Mouse (Mus musculus): ENCODE measurements around the gene Ndufs2.

Gene Ndufs2

DNA sequence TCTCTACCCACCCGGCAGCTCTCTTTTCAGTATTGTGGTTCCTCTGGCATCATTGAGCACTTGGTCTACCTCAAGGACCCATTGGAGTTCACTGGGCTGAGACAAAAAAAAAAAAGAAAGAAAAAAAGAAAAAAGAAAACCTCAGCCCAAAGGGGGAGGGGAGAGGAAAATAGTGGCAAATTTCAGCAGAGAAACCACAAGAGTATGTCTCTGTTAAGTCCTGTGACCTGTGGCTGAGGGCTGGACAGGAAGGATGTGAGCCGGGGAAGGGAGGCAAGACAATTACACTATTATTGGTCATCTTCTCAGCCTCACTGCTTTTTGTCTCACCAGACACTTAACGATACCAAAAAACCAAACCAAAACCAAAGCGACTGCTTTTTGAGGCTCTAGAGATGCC, 19.3 kb downstream of the Ndufs2 start:
- DNase-seq (ENCODE audit: low read depth in 1 of 2, low spot score in 2 of 2): no peak

DNA sequence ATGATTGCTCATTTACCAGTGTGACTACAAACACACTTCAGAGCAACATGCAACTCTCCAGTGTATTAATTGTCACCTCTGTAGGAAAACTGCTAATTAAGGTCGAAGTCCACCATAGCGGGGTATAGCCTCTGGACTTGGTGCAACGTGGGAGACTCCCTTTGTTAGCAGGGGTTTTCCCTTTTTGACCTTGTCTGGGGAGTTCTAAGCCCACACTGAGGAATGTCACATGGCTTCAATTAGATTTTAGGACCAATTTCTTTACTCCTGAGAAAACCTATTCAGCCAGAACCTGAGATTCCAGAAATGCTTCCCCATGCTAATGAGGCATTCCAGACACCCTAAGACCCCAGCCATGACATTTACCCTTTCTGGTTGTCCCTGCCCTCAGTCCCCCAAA, 21.0 kb downstream of the Ndufs2 start:
- no peak for DNase-seq (ENCODE audit: low read depth in 1 of 2, low spot score in 2 of 2)

DNA sequence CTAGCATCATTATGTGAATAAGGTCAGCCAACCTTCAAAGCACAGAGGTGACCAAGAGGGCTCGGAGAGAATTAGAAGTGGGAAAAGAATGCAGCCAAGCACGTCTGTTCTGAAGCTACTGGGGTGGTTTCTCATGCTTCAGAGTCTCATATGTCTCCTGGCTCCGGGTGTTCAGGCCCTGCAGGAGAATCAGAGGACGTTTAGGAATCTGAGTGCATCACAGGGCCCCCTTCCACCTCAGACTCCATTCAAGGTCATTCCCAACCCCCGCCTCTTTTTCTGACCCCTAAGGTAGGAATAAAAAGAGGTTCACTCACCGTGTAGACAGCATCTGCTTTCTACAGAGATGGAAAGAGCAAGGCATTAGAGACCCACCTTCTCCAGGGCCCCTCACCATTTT, 21.4 kb downstream of the Ndufs2 start:
- no peak for DNase-seq (ENCODE audit: low read depth in 1 of 2, low spot score in 2 of 2)

DNA sequence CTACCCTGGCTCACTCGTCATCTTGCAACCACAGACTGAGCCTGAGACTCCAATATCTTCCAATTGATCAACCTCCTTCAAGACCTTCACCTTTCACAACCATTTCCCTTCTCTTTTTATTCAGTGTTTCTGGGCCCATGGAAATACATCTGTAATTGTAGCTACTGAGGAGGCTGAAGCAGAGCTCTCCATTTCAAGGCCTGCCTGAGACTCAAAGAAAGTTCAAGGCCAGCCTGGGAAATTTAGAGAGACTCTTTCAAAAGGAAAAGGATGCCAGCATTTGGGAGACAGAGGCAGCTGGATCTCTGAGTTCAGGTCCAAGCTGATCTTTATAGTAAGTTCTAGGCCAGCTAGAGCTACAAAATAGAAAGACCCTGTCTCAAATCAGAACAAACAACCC, 23.3 kb downstream of the Ndufs2 start:
- DNase-seq (ENCODE audit: low read depth in 1 of 2, low spot score in 2 of 2): no peak

DNA sequence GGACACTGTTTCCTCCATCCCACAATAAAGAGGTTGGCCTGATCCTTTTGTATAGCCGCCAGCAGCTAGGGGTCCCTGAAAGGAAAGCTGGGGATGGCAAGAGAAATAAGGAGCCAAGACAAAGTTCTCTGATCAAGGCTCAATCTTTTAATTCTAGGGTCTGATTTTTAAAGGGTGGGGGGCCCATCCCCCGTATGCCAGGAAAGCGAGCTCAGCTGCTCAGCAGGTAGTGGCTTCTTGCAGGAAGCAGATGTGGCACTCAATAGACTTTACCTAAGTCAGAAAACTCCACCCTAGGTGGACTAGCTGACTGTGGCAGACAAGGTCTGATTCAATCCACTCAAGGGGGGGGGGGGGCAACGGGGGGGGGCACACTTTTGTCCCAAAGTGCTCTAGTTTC, 24.4 kb downstream of the Ndufs2 start:
- DNase-seq (ENCODE audit: low read depth in 1 of 2, low spot score in 2 of 2): no peak

DNA sequence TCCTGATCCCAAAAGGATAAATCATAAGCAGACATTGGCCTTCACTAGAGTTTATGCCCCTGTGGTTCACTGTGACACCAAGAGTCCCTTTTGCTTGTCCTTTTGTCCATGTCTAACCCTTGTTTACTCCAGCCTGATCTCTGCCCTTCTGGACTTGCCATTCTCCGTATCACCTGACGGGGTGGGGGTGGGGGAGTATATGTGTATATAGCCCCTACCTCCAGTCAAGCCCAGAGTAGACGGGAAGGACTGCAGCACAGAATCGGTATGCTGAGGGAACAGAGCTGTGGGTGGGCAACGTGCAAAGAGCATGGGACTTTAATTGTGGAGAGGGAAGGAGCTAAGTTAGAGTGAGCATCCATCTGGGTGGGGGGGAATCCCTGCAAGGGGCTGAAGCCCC, 26.3 kb downstream of the Ndufs2 start, which contains the start of gene Apoa2:
TSS of gene Apoa2 (plus strand) at position 198 of the 400 bp plus-strand sequence.
- DNase-seq (ENCODE audit: low read depth in 1 of 2, low spot score in 2 of 2): no peak

DNA sequence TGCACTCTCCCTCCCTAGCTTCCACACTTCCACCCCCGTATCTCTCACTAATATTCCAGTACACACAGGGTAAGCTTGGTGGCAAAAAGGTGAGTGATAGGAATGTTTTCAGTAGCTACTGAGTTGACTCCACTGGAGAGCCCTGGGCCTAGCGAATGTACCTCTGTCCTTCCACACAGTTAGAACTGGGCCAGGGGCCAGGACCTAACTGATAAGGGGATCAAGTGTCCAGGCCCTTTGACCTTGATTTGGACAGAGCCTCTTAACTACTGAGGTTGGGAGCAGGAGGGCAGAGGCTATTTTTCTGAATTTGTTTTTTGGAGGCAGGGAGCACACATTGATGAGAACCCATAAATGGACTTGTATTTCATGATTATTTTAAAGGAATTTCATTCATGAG, 27.4 kb downstream of the Ndufs2 start:
- DNase-seq (ENCODE audit: low read depth in 1 of 2, low spot score in 2 of 2): no peak

DNA sequence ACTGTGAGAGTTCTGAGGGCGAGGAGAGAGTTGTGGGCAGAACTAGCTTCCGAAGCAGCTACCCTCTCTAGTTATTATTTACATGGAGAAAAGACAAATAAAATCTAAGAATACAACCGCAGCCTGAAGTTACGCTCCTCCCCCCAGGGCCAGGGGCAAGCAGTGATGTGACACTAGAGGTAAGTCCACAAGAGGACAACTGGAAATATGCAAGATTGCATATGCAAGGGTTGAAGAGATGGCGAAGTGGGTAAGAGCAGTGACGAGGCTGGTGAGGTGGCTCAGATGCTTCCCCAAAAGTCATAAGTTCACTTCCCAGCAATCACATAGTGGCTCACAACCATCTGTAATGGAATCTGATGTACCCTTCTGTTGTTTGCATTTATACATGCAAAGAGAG, 28.0 kb downstream of the Ndufs2 start:
- no peak for DNase-seq (ENCODE audit: low read depth in 1 of 2, low spot score in 2 of 2)

DNA sequence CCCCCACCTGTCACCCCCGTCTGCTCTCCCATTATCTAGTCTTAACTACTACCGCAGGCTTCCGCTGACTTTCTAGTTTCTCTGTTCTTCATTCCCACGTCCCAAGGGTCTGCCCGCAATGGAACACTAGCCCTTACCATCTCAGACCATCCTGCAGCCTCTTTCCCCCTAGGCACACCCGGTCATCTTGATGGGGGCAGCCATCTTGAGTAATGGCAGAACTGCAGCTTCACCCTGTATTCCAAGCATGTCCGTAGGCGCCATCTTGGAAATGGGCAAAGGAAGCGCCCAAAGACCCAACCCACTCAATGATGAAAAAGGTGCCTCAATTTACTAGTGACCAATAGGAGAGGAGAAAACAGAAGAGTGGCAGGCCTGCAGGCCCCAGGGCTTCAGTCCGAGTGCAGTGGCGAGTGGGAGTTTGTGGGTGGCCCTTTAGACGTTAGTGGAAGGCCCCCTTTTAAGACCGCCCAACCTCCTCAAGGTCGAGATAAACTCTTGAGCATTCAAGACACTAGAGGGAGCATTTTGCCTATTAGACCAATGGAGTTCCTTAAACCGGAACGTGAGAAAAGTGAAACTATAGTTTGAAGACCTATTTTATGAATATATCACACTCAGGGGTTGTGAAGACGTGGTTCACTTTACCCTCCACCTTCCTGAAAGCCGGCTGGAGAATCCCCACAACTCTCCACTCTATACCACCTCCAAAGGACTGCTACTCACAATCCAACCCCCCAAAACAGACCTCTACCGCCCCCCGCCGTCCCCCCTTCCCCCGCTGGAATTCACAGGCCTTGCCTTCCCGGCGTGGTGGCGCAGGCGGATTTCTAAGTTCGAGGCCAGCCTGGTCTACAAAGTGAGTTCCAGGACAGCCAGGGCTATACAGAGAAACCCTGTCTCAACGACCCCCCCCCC, 28.7 kb downstream of the Ndufs2 start, which contains the start of gene Tomm40l:
TSS of gene Tomm40l (minus strand) at position 277 of the 918 bp plus-strand sequence.
- peak; percentile 88 to 95 for DNase-seq (ENCODE audit: low read depth in 1 of 2, low spot score in 2 of 2)

DNA sequence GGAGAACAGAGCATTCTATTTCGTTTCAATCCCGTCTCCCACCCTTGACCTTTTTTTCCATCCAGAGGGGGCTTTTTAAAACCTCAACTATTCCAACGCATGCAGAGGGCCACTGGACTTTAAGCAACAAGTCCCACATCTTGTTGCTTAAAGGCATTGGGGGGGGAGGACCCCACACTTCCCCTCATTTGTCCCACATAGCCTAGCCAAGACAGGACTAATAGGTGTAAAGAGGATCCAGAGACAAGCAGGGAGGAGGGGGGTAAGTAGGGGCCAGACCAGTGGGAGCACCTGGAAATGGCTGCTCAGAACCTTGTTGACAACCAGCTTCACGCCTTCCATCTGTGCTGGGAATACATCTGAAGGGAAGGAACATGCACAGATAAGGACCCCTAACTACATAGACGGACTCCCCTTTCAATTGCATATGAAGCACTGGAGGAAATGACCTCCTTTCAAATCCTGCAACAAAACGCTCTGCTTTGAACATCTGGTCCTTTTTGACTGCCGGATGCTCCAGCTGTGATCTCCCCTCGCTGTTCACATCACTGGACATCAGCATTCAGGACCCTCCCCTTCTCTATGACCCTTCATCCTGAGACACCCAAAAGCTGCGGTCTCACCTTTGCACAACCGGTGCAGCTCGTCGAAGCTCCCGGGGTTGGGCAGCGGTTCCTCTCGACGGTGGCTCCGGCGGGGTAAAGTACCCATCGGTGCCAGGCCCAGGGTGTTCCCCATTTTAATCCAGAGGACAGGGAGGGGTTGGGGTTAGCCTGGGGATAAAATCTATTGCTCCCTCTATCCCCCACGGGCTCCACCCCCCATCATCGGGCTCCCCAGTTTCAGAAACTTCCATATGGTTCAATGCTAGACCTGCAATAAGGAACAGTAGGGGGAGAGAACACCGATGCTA, 29.7 kb downstream of the Ndufs2 start:
- DNase-seq (ENCODE audit: low read depth in 1 of 2, low spot score in 2 of 2): no peak

DNA sequence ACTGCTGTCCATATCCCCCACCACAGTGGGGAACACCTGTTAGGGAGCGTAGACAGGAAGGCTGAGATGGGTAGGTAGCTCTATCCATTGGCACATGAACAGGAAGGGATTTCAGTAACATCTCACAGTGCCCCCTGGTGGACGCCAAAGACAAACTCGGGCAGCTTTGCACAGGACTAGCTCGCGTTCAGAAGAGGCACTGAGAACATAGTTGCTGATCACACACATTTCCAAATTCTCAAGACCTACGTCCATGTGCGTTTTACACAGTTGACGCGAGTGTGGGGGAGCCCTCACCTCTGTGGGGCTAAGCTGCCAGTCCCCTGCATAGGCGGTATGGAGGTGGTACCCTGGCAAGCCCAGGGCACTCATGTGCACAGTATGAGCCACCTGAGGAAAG, 30.3 kb downstream of the Ndufs2 start:
- peak in 1 of 2 experiments; percentile 62 for DNase-seq (ENCODE audit: low read depth in 1 of 2, low spot score in 2 of 2)

DNA sequence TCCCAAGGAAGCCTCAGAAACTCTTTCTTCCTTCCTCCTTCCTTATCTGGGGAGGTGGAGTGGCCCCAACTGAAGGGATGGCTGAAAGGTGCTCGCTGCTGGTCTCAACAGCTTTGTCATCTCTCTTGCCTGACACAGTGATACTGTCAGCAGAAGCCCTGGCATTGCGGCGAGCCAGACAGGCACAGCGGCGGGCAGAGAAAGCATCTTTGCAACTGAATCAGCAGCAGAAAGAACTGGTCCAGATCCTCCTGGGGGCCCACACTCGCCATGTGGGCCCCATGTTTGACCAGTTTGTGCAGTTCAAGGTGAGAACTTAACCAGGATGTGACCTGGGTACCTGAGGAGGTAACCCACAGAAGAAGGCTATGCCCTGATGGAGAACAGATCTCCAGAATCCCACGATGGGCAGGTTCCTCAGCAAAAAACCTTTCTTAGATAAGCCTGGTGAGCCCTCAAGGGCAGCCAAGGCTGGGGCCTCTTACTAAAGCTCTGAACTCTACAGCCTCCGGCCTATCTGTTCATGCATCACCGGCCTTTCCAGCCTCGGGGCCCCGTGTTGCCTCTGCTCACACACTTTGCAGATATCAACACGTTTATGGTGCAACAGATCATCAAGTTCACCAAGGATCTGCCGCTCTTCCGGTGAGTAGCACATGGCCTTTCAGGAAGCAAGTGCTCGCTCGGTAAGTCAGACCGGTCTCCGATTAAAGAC, 34.8 kb downstream of the Ndufs2 start:
- no peak for DNase-seq (ENCODE audit: low read depth in 1 of 2, low spot score in 2 of 2)

DNA sequence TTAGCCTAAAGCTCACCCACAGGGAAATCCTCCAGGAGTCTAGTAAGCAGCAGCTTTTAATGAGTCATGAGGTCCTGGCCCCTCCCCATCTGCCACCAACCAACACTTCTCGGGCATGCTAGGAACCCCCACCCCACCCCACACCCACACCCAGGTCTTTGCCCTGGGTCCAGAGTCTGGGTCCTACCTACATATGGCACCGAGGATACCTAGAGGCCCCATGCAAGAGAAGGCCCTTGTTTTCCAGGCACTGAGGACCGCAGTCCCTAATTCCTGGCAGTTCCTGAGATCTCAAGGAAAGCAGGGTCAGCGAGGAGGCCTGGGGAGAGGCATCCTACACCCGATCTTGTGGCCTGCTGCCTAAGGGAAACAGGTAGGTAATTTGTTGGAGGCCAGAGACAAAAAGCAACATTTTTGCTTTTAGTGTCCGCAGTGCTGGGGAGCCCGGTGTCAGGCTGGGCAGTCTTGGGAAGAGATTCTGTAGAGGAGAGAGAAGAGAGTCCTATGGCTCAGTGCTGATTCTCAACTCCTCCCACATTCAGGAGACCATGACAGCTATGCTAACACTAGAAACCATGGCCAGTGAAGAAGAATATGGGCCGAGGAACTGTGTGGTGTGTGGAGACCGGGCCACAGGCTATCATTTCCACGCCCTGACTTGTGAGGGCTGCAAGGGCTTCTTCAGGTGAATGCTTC, 37.2 kb downstream of the Ndufs2 start, which contains the start of gene Nr1i3:
TSS of gene Nr1i3 (plus strand) at position 170 of the 696 bp plus-strand sequence.
- DNase-seq (ENCODE audit: low read depth in 1 of 2, low spot score in 2 of 2): no peak

DNA sequence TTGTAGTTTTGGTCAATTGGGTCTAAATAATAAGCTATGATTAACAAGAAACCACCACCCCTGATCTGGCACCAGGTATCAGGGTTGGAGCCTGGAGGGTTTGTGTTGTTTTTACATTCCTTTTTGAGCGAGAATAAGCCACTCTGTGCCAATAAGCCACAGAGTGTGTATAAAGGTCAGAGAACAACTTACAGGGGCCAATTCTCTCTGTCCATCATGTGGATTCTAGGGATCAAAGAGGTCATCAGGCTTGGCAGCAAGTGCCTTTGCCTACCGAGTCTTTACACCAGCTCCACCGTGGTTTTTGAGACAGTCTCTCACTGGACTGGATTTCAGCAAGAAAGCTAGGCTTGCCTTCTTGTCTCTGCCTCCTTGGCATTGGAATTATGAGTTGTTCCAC, 38.3 kb downstream of the Ndufs2 start:
- DNase-seq (ENCODE audit: low read depth in 1 of 2, low spot score in 2 of 2): no peak

DNA sequence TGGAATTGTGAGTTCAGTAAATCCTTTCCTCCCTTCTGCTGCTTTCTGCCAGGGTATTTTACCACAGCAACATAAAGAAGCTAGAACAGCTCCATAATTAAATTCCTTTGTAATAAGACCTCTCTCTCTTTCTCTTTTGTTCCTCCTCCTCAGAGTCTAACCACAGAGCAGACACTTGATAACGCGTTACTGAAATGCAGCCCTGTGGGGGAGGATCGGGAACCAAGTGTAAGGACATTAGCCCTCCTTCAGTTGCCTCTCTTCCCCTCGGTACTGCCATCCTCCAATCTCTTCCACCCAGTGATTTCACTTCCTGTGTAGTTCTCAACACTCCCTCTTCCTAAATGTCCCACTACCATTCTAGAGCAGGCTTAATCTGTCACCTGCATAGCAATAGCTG, 41.8 kb downstream of the Ndufs2 start:
- no peak for DNase-seq (ENCODE audit: low read depth in 1 of 2, low spot score in 2 of 2)

DNA sequence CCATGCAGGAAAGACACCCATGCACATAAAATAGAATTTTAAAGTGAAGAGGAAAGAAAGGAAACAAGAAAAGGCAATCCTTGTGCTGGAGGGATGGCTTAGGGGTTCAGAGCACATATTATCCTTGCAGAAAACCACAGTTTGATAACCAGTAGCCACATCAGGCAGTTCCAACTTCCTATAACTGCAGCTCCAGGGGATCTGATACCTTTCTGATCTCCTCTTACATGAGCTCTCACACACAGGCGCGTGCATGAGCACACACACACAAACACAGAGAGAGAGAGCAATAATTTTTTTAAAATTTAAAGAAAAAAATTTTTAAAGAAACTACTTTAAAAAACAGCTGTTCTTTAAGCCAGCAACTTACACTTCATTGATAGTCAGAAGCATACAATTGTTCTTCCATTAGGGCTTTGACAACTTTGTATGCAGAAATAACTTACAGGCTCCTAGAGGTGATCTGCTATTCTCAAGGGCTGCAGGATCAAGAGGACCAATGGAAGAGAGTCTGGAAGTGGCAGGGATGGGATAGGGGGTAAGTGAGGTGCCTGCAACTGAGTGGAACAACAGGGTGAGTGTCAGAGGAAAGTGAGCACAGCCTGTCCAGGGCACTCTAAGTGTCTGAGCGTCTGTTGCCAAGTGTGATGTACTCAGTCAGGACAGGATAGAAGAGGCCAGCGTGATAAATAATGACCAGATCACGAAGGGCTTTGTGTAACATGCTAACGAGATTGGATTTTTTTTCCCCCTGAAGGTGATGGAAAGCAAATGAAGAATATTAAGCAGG, 45.3 kb downstream of the Ndufs2 start:
- no peak for DNase-seq (ENCODE audit: low read depth in 1 of 2, low spot score in 2 of 2)

DNA sequence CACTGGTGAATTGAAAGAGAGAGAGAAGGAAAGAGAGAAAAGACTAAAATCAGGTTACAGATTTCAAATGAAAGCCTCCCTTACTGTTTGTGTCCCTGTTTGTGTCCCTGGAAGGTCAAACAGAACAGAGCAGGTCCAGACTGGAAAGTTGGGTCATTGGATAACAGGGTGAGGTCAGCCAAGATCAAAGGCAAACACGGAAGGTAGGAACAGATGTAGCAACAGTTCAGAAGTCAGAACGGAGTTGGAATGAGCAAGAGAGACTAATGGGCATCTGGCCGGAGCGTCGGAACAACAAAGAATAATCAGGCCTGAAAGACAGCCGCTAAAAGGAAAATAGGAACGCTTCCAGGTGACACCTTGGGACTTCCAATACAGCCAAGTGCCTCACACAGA, 46.9 kb downstream of the Ndufs2 start:
- no peak for DNase-seq (ENCODE audit: low read depth in 1 of 2, low spot score in 2 of 2)

DNA sequence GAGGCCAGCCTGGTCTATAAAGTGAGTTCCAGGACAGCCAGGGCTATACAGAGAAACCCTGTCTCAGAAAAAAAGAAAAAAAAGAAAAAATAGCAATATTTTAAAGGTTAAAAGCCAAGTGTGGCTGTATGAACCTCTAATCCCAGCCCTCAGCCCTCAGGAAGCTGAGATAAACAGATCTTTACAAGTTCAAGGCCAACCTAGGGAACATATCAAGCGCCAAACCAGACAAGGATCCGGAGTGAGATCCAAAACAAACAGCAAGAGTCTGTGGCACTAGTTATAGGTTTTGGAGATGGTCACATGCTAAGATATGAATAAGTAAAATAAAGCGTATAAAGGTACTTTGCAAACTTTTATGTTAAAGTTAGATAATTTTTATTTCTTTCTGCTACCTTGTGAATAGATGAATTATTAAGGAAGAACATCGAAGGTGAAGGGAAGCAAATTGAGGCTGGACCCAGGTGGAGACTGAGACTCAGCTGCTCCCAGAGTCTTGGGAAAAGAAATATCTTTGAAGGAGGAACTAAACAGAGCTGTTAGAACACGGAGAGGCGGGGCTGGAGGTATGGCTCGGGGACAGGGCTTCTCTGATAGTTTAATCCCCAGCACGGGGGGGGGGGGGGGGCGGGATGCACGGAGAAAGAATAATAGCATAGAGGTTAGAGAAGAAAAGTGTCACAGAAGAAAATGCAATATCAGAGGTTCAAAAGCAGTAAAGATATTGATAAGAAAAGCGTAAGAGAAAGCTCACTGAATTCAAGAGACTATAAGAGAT, 47.5 kb downstream of the Ndufs2 start:
- DNase-seq (ENCODE audit: low read depth in 1 of 2, low spot score in 2 of 2): no peak

DNA sequence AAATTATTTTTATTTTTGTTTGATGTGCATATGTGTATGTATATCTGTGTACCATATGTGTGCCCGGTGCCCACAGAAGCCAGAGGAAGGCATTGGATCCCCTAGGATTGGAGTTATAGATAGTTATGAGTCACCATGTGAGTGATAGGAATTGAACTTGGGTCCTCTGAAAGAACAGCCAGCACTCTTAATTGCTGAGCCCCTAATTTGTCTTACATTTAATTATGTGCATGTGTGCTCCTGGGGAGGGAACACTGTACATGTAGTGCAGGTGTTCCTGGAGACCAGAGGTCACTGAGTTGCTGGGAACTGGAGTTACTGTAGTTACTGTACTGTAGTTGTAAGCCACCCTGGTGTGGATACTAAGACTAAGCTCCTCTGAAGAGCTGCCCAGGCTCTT, 50.4 kb downstream of the Ndufs2 start:
- no peak for DNase-seq (ENCODE audit: low read depth in 1 of 2, low spot score in 2 of 2)
